Mouse (Mus musculus): ENCODE results near the gene Cd2ap. TPM values are rescaled to one million over a fixed set of nuclear protein-coding genes. Genes with fewer than 3 reads are reported as not detected.
"Not testable (repeated sequence)": the region's sequence is repeated elsewhere in the genome, so short reads cannot be mapped to it uniquely, and the experiment has no call there.

The Cd2ap gene
- total and polyA plus RNA-seq, 3 experiments: 5.0 to 17.8 (median 16.9) TPM

GRCm38 (mm10) chr17:42909376-42909775 lies 32.9 kb upstream of the Cd2ap start:
- H3K4me1 ChIP-seq (ENCODE audit: control insufficient read depth, insufficient read depth, low read length): no peaks in the 10 kb centered on the region
- DNase-seq: no peak
- TF ChIP-seq CTCF (IDR thresholded peaks at IDR 0.05): no peak
- TF ChIP-seq POLR2A (IDR thresholded peaks at IDR 0.05; ENCODE audit: insufficient read depth, low read depth, low read length): no peak
- TF ChIP-seq EP300 (IDR thresholded peaks at IDR 0.05; ENCODE audit: insufficient read depth, low read depth, low read length): no peak
- no peak overlapping the region for H3K9ac ChIP-seq (ENCODE audit: low read depth, low read length)
- no peaks in the 10 kb centered on the region for H3K36me3 ChIP-seq (ENCODE audit: control insufficient read depth, insufficient read depth, low read length)
- H3K27me3 ChIP-seq (ENCODE audit: control insufficient read depth, insufficient read depth, low read length): no peaks in the 10 kb centered on the region
- 75% methylated on average over 9 of the region's 9 CpGs for WGBS
- no peak overlapping the region for H3K27ac ChIP-seq
- no peak overlapping the region for H3K4me3 ChIP-seq
- intact Hi-C loops (cut with DNase I): no loop called here
- no peaks in the 10 kb centered on the region for H3K79me2 ChIP-seq (replicated peaks; ENCODE audit: control insufficient read depth, insufficient read depth, low read length)

- H3K4me1 ChIP-seq (ENCODE audit: control insufficient read depth, insufficient read depth, low read length): no peaks in the 10 kb centered on the region
- no peaks in the 10 kb centered on the region for H3K36me3 ChIP-seq (ENCODE audit: control insufficient read depth, insufficient read depth, low read length)
- H3K9ac ChIP-seq (ENCODE audit: low read depth, low read length): no peak overlapping the region
- no peaks in the 10 kb centered on the region for H3K79me2 ChIP-seq (replicated peaks; ENCODE audit: control insufficient read depth, insufficient read depth, low read length)
- 67% methylated on average over 9 of the region's 9 CpGs for WGBS
- TF ChIP-seq EP300 (IDR thresholded peaks at IDR 0.05; ENCODE audit: insufficient read depth, low read depth, low read length): no peak
- no peak for TF ChIP-seq POLR2A (IDR thresholded peaks at IDR 0.05; ENCODE audit: insufficient read depth, low read depth, low read length)
- no peak for TF ChIP-seq CTCF (IDR thresholded peaks at IDR 0.05)
- H3K27me3 ChIP-seq (ENCODE audit: control insufficient read depth, insufficient read depth, low read length): no peaks in the 10 kb centered on the region
- no peak for DNase-seq
- intact Hi-C loops (cut with DNase I): no loop called here
- no peak overlapping the region for H3K4me3 ChIP-seq
- no peak overlapping the region for H3K27ac ChIP-seq
These were observed 32.4 kb upstream of the Cd2ap start for GRCm38 (mm10) chr17:42908744-42909370.

- H3K79me2 ChIP-seq (replicated peaks; ENCODE audit: control insufficient read depth, insufficient read depth, low read length): no peaks in the 10 kb centered on the region
- H3K4me3 ChIP-seq: no peak overlapping the region
- H3K9ac ChIP-seq (ENCODE audit: low read depth, low read length): no peak overlapping the region
- DNase-seq: no peak
- WGBS: 73% methylated on average over 3 of the region's 3 CpGs
- H3K27me3 ChIP-seq (ENCODE audit: control insufficient read depth, insufficient read depth, low read length): no peaks in the 10 kb centered on the region
- H3K27ac ChIP-seq: no peak overlapping the region
- TF ChIP-seq CTCF (IDR thresholded peaks at IDR 0.05): no peak
- TF ChIP-seq POLR2A (IDR thresholded peaks at IDR 0.05; ENCODE audit: insufficient read depth, low read depth, low read length): no peak
- no peak for TF ChIP-seq EP300 (IDR thresholded peaks at IDR 0.05; ENCODE audit: insufficient read depth, low read depth, low read length)
- no peaks in the 10 kb centered on the region for H3K4me1 ChIP-seq (ENCODE audit: control insufficient read depth, insufficient read depth, low read length)
- intact Hi-C loops (cut with DNase I): no loop called here
- H3K36me3 ChIP-seq (ENCODE audit: control insufficient read depth, insufficient read depth, low read length): no peaks in the 10 kb centered on the region
These were observed 31.7 kb upstream of the Cd2ap start for GRCm38 (mm10) chr17:42908136-42908535.

- H3K79me2 ChIP-seq (replicated peaks; ENCODE audit: control insufficient read depth, insufficient read depth, low read length); H3K9ac ChIP-seq (ENCODE audit: low read depth, low read length); H3K4me1 ChIP-seq (ENCODE audit: control insufficient read depth, insufficient read depth, low read length); DNase-seq; H3K27me3 ChIP-seq (ENCODE audit: control insufficient read depth, insufficient read depth, low read length); intact Hi-C loops (cut with DNase I); H3K27ac ChIP-seq; H3K36me3 ChIP-seq (ENCODE audit: control insufficient read depth, insufficient read depth, low read length); H3K4me3 ChIP-seq: not testable (repeated sequence)
- 86% methylated on average over 1 of the region's 1 CpGs for WGBS
These were observed 30.0 kb upstream of the Cd2ap start for GRCm38 (mm10) chr17:42906456-42906855.

GRCm38 (mm10) chr17:42905919-42906318 lies 29.5 kb upstream of the Cd2ap start:
- Histone ChIP-seq H3K4me1 (ENCODE audit: control insufficient read depth, insufficient read depth, low read length) (no peaks in the 10 kb centered on the region), H3K27me3 (ENCODE audit: control insufficient read depth, insufficient read depth, low read length) (no peaks in the 10 kb centered on the region), H3K27ac (no peak overlapping the region), H3K9ac (ENCODE audit: low read depth, low read length) (no peak overlapping the region), H3K36me3 (ENCODE audit: control insufficient read depth, insufficient read depth, low read length) (no peaks in the 10 kb centered on the region), H3K4me3 (no peak overlapping the region), H3K79me2 (replicated peaks; ENCODE audit: control insufficient read depth, insufficient read depth, low read length) (no peaks in the 10 kb centered on the region)
- TF ChIP-seq EP300 (IDR thresholded peaks at IDR 0.05; ENCODE audit: insufficient read depth, low read depth, low read length) (no peak), CTCF (IDR thresholded peaks at IDR 0.05) (no peak), POLR2A (IDR thresholded peaks at IDR 0.05; ENCODE audit: insufficient read depth, low read depth, low read length) (no peak)
- DNase-seq: no peak
- WGBS: 76% methylated on average over 6 of the region's 6 CpGs
- intact Hi-C loops (cut with DNase I): no loop called here

- H3K4me3 ChIP-seq: no peak overlapping the region
- WGBS: 44% methylated on average over 2 of the region's 2 CpGs
- intact Hi-C loops (cut with DNase I): no loop called here
- no peaks in the 10 kb centered on the region for H3K79me2 ChIP-seq (replicated peaks; ENCODE audit: control insufficient read depth, insufficient read depth, low read length)
- no peaks in the 10 kb centered on the region for H3K27me3 ChIP-seq (ENCODE audit: control insufficient read depth, insufficient read depth, low read length)
- H3K9ac ChIP-seq (ENCODE audit: low read depth, low read length): no peak overlapping the region
- no peaks in the 10 kb centered on the region for H3K36me3 ChIP-seq (ENCODE audit: control insufficient read depth, insufficient read depth, low read length)
- TF ChIP-seq EP300 (IDR thresholded peaks at IDR 0.05; ENCODE audit: insufficient read depth, low read depth, low read length): no peak
- TF ChIP-seq POLR2A (IDR thresholded peaks at IDR 0.05; ENCODE audit: insufficient read depth, low read depth, low read length): no peak
- no peak for TF ChIP-seq CTCF (IDR thresholded peaks at IDR 0.05)
- DNase-seq: no peak
- no peak overlapping the region for H3K27ac ChIP-seq
- H3K4me1 ChIP-seq (ENCODE audit: control insufficient read depth, insufficient read depth, low read length): no peaks in the 10 kb centered on the region
These were observed 24.3 kb upstream of the Cd2ap start for GRCm38 (mm10) chr17:42900795-42901194.

Data from heart, adult 2 months (tissue).